Mouse (Mus musculus) G1E-ER4 (cell line): ENCODE measurements around the gene Irak2. TPM values are rescaled to one million over a fixed set of nuclear protein-coding genes. Genes with fewer than 3 reads are reported as not detected.

Experiments
- GATA1 ChIP-seq: IDR thresholded peaks from one replicate; pipeline ENCODE4 v1.8.0; 2012; ENCODE audit warnings: low read length, inconsistent platforms
- polyA plus RNA-seq: library from polyadenylated mRNA; stranded (reverse); fragments of >175 nt; gene quantifications from 2 replicates; pipeline ENCODE4 v1.2.3, GENCODE M21; 2012

Irak2 gene
- polyA plus RNA-seq, 1 experiment = 14.3 TPM

- TF ChIP-seq GATA1 = no peak
These were observed 40.2 kb downstream of the Irak2 start for GRCm38 (mm10) chr6:113678246-113679012.

- TF ChIP-seq GATA1 = no peak
These were observed 41.8 kb downstream of the Irak2 start for GRCm38 (mm10) chr6:113679993-113680566.

GRCm38 (mm10) chr6:113681271-113681670, 43.0 kb downstream of the Irak2 start:
- no peak for TF ChIP-seq GATA1

GRCm38 (mm10) chr6:113683081-113683825, 45.0 kb downstream of the Irak2 start:
- no peak for TF ChIP-seq GATA1

- no peak for TF ChIP-seq GATA1
These were observed 48.4 kb downstream of the Irak2 start for GRCm38 (mm10) chr6:113686551-113687125.

GRCm38 (mm10) chr6:113690008-113690399, 51.7 kb downstream of the Irak2 start:
- TF ChIP-seq GATA1 = no peak

GRCm38 (mm10) chr6:113690400-113691083, 52.3 kb downstream of the Irak2 start:
- TF ChIP-seq GATA1 = peak; percentile 49

- no peak for TF ChIP-seq GATA1
These were observed 52.8 kb downstream of the Irak2 start for GRCm38 (mm10) chr6:113691084-113691462.

- no peak for TF ChIP-seq GATA1
These were observed 54.4 kb downstream of the Irak2 start for GRCm38 (mm10) chr6:113692661-113693133.

- TF ChIP-seq GATA1 = no peak
These were observed 55.1 kb downstream of the Irak2 start for GRCm38 (mm10) chr6:113693377-113693776.

- TF ChIP-seq GATA1 = no peak
These were observed 56.9 kb downstream of the Irak2 start for GRCm38 (mm10) chr6:113695203-113695602.

- TF ChIP-seq GATA1 = no peak
These were observed 57.6 kb downstream of the Irak2 start for GRCm38 (mm10) chr6:113695766-113696355.

GRCm38 (mm10) chr6:113696582-113697221, 58.4 kb downstream of the Irak2 start, which contains the start of gene Tatdn2:
Gene Tatdn2 (plus strand): TSS chr6:113697050.
- TF ChIP-seq GATA1 = no peak

GRCm38 (mm10) chr6:113697222-113698205, 59.2 kb downstream of the Irak2 start:
- TF ChIP-seq GATA1 = no peak
